Mouse (Mus musculus): ENCODE data around the gene Rpl10a.

- TF ChIP-seq CTCF (IDR thresholded peaks at IDR 0.05; ENCODE audit: borderline replicate concordance, insufficient read depth, low read depth, low read length) (no peak), POLR2A (IDR thresholded peaks at IDR 0.05; ENCODE audit: borderline replicate concordance, insufficient read depth, low read length) (no peak)
Observed at GRCm38 (mm10) chr17:28325751-28326150, 2.5 kb upstream of the Rpl10a start.
